Mouse (Mus musculus): Measurements from ENCODE around the gene Cx3cr1. TPM values are rescaled to one million over a fixed set of nuclear protein-coding genes. Genes with fewer than 3 reads are reported as not detected.

Cx3cr1 gene
- polyA plus RNA-seq, 1 experiment = 9.1 TPM

GRCm38 (mm10) chr9:119941861-119942260, 127.8 kb downstream of the Cx3cr1 start:
- no peak for DNase-seq (ENCODE audit: low read depth)

- DNase-seq (ENCODE audit: low read depth) = no peak
Measured at GRCm38 (mm10) chr9:119941407-119941806, 128.3 kb downstream of the Cx3cr1 start.

DNA sequence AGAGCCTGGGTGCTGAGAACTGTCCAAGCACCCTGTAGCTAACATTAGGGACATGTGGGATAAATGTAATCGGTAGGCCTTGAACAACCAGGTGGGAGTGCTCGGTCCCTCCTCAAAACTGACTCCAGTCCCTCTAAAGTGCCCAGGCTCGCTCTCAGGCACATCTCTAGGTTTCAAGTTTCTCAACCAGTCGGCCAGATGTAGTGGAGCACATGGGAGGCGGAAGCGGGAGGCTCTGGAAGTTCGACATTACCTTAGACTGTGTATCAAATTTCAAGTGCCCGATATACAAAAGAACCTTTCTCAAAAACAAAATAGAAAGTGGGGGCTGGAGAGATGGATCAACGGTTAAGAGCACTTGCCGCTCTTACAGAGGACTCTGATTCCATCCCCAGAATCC, 130.0 kb downstream of the Cx3cr1 start:
- DNase-seq (ENCODE audit: low read depth) = no peak

DNA sequence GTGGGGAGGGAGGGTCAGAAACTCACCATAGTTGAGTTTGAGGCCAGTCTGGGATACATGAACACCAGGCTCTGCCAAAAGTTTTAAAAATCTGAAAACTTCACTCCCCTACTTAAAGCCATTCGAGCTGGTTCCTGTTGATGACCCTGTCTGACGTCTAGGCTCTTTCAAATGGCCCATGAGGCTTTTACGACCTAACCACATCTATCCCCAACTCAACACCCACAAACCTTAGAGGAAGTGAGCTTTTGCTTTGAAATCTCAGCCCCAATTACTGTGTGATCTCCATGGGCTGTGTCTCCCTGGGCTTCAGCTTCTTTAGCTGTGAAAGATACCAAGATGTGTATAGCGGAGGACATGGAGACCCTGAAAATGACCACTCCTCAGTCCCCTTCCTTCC, 131.2 kb downstream of the Cx3cr1 start:
- no peak for DNase-seq (ENCODE audit: low read depth)

DNA sequence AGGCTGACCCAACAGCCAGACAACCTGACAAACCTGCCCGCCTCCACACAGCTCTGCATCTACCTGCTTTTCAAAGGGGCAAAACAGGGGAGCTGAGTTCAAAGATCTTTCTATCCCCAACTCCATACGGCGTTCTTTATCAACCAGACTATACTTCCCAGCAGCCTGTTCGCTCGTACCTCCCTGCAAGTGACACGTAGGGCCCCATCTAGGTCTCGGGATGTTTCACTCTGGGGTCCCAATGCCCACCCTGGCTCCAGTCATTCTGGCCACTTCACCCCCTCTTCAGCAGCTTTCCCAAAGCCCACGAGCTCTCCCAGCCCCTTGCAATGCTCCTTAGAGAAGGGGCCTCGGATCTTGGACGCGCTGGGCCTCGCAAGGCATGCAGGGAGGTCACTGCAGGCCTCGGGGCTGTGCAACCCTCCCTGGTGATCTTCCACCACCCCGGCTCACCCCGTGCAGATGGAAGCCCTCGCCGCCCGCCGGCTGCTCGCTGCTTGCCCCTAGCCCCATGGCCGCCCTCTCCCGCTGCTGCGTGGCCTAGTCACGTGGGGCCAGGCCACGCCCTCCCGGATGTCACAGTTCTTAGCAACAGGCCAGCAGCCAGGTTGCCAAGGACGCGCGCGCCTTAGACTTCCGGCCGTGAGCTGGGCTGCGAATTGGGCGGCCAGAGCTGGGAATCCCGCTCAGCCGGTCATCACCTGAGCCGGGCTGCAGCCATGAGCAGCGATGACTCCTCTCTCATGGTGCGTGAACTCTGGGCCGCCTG, 132.5 kb downstream of the Cx3cr1 start, which contains the start of the genes Gorasp1 and Ttc21a:
Gene Gorasp1 (minus strand): TSS at position 561 of the 769 bp plus-strand sequence.
Gene Ttc21a (plus strand): TSS at position 602 of the 769 bp plus-strand sequence.
- peak; percentile 31 for DNase-seq (ENCODE audit: low read depth)

DNA sequence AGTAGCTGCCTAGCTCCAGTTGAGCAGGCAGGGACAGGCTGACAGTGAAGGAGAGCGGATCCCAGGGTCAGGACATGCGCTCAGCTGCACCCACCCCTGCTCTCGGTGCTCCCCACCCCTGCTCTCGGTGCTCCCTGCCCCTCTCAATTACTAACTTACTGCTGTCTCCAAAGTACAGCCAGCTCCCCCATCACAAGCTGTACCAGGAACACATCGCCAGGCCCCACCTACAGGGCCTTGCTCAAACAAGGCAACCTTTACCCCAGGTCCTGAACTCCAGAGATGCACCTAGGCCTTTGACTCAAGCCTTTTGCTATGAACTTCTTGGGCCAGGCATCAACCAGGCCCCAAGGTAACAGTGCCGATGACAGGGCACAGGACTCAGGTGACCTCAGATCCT, 136.0 kb downstream of the Cx3cr1 start:
- DNase-seq (ENCODE audit: low read depth) = no peak

GRCm38 (mm10) chr9:119932358-119932757, 137.3 kb downstream of the Cx3cr1 start:
- no peak for DNase-seq (ENCODE audit: low read depth)

DNA sequence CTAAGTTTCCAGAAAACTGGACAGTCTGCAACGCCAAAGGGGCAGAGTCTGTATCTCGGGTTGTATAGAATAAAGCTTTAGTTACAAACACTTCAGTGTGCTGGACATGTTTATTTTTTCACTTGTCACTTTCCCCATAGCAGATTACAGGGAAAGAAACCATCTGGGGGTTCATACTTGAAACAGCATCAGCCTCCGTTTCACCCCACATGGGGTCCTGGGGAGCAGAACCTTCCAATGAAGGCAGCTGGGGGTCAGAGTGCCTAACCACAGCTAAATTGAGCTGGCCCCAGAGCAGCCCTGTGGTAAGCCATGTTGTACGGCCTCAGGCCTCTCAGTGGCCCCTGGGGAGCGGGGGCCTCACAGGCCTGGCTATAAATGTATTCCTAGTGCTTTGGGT, 143.2 kb downstream of the Cx3cr1 start:
- no peak for DNase-seq (ENCODE audit: low read depth)

DNA sequence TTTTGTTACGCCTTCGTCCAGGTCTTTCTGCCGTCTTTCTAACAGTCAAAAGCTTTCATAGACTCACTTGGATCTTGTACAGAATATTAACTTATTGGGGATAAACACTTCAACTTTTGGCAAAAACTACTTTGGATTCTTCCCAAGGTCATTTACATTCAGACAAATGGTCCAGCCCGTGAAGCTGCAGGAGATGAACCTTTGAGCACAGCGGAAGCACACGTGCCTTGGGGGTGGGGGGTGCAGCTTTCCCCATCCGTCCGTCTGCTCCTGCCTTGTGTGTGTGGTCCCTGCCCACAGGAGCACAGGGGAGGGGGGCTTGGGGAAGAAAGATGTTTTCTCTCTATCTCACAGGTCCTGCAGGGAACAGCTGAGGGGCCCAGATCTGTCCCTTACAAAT, 143.9 kb downstream of the Cx3cr1 start:
- no peak for DNase-seq (ENCODE audit: low read depth)

DNA sequence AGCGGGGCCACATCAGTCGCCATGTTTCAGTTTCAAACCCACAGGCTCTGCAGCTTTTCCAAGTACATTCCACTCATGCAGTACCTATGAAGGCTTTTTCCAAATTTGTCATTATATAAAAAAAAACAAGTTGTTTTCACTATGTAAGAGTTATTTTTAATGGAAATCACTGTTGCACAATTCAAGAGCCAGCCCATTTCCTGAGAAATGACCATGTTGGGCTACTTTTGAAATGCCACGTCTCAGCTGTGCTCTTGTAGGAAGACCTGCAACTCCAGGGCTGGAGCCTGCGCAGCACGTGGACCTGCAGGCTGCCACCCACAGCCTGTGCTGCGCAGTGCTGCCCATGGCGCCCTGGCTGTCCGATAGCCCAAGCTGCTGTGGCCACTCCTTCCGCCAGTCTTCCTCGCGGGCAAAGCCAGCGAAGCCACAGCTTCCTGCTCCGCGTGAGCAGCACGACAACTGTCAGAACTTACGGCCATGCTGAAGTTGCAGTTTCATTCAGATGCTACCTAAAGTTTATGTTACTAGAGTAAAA, 144.5 kb downstream of the Cx3cr1 start:
- DNase-seq (ENCODE audit: low read depth) = no peak

DNA sequence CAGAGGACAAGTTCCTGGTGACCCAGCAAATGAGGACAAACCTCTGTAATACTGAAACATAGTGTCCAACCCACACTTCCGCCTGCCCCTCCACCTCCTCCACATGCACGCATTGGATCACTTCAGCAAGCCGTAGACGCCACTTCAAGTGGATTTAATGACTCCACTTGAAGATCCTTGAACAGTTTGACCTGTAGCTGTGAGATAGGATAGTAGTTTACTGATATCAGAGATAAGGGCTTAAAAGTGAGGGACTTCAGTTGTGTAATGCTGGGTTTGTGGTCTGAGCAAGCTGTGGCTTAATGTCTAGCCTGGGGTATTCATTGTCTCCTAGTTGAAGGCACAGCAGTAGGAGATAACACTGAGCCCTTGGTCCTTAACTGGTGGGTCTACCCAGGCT, 146.2 kb downstream of the Cx3cr1 start:
- no peak for DNase-seq (ENCODE audit: low read depth)

- DNase-seq (ENCODE audit: low read depth) = no peak
Measured at GRCm38 (mm10) chr9:119919858-119920257, 149.8 kb downstream of the Cx3cr1 start.

DNA sequence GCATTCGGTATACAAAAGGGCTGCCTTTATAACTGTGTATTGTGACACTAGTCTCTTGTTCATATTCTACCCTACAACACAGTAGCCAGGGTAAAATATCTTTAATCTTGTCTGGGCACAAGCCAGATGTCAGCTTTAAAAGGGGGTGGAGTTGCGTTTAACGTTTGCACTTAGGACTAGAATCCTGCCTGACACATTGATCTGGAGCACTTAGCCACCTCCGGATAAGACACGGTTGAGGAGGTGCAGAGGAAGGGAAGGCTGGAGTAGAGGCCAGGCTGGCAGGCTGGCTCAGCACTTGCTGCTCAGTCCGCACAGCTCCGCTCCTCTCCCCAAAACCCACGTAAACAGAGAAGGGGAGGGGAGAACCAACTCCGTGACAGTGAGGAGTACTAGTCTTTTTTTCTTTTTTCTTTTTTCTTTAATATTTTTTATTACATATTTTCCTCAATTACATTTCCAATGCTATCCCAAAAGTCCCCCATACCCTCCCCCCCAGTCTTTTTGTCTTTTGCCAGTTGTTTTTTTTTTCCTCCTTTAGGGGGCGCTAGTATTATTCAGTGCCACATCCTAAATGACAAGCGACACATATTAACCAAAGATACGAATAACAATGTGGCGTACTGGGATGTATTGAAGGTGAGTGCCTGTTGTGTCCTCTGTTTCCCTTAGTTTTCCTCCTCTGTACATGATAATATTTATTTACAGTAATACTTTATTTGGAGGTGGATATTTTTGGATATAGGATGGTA, 156.4 kb downstream of the Cx3cr1 start:
- no peak for DNase-seq (ENCODE audit: low read depth)

GRCm38 (mm10) chr9:119909931-119910330, 159.7 kb downstream of the Cx3cr1 start:
- no peak for DNase-seq (ENCODE audit: low read depth)

DNA sequence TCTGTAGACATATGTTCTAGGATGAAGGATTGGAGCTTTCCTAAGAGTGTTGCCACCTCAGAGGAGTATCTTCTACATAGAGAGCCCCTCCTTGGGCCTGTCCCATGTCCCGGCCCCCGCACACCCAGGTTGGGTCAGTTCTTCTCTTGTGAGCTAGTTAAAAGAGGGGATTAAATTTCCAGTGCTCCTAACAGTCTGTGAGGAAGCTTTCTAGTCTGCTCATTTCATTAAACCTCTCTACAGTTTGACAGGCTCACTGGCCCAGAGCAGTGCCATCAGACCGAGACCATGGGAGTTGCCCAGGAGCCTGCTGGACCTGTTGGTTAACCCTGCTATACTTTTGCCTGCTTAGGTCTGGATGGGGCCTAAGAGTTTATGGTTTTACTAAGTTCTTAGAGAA, 161.0 kb downstream of the Cx3cr1 start:
- no peak for DNase-seq (ENCODE audit: low read depth)

- peak; percentile 26 for DNase-seq (ENCODE audit: low read depth)
Measured at GRCm38 (mm10) chr9:119902410-119903151, 167.1 kb downstream of the Cx3cr1 start.

- peak; percentile 9 for DNase-seq (ENCODE audit: low read depth)
Measured at GRCm38 (mm10) chr9:119899446-119899845, 170.2 kb downstream of the Cx3cr1 start.

DNA sequence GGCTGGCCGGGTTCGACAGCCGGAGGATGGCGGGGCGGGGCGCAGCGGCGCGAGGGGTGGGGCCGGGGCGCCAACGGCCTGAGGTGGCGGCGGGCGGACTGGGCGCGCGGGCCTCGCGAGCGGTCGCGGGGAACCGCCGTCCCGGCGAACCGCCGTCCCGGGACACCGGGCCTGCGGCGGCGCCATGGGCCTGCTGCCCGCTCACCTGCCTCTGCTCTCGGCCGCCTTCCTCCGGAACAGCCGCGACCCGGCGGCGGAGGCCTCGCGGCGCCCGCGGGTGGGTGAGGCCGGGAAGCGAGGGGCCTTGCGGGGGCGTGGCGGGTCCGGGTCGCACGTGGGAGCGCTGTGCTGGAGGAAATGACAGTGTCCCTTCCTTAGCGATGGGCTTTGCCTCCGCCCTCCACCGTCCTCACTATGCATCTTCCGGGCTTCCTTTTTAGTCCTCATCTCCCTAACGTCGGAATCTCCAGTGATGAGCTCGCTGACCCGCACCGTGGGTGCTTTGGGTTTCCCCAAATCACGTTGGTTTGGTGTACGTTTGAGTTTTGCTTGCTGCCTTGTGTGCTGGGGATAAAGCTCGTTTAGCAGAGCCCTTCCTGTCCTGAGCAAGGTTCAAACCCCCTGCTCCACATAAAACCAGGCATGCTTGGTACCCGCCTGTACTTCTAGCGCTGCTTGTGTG, 174.5 kb downstream of the Cx3cr1 start:
- DNase-seq (ENCODE audit: low read depth) = no peak

DNA sequence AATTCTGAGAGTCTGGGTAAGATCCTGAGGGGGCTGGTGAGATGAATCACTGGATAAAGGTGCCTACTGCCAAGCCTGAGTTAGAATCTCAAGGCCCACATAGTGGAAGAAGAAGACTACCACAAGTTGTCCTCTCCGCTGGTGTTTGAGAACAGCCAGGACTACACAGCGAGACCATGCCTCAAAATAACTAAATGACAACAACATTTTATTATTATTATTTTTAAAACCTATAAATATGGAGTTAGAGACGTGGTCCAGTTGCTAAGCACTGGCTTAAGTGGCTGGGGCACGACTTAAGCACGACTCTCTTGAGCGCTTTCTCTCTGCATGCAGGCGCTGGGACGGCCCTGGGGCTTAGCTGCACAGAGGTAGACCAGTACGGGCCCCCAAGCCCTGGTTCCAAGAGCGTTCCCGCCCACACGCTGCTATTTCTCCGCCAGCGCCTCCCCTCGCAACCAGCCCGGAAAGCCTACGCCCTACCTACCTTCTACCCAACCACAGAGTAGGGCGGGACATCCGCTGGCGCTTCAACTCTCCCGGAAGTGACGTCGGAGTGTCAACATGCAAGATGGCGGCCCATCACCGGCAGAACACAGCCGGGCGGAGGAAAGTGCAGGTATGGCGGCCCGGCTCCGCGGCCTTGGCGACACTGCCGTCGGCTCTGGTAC, 175.2 kb downstream of the Cx3cr1 start, which contains the start of gene Wdr48:
Gene Wdr48 (plus strand): TSS at position 540 of the 671 bp plus-strand sequence.
- DNase-seq (ENCODE audit: low read depth) = peak; percentile 70

DNA sequence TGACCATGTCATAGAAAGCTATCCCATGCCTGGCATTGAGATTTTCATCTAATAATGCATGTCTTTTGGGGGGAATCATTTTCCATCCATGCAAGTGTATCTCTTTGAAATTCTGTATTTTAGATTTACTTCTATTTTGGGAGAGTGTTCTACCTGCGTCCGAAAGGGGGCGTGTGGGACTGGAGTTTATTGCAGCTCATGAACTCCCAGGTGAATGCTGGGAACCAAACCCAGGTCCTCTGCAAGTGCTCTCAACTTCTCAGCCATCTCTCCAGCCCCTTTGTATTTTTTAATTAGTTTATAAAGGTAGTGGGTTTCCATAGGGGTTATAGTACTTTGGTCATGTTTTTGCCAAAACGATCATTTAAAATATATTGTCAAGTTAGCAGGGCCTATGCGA, 175.8 kb downstream of the Cx3cr1 start:
- DNase-seq (ENCODE audit: low read depth) = no peak

DNA sequence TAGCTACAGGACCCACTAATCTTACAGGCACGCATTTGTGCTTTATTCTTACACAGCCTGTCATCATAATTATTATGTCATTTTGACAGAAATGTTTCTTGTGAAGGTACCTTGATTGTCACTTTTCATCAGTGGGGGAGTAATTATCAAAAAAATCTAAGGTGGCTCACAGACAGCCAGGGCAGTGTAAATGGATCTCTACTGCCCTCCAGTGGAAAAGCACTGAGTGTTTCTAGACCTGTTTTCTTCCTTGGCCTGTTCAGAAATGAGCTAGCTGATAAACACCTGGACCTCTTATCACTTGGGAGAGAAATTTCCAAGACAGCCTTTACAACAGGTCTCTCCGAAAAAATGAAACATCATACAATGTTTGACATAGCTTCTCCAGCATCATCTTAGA, 179.0 kb downstream of the Cx3cr1 start:
- DNase-seq (ENCODE audit: low read depth) = no peak

Measured in gonadal fat pad, adult 2 months (tissue).